Mouse (Mus musculus) kidney, embryonic 14.5 days (tissue): ENCODE results near the gene Cabp7. TPM values are rescaled to one million over a fixed set of nuclear protein-coding genes. Genes with fewer than 3 reads are reported as not detected.

ENCODE experiments used
- ATAC-seq: fragments of 200-750 bp; cut with Nextera tagmentation; 2 replicates; pipeline ENCODE4 v1.8.0; 2017; ENCODE audit warnings: moderate number of reproducible peaks, mild to moderate bottlenecking, moderate TSS enrichment, moderate library complexity; ENCODE audit not compliant: low FRiP score, low TSS enrichment
- H3K27ac ChIP-seq: fragments of 300-500 bp; sonication (generic); 2 replicates; pipeline ENCODE4 v1.5.1; 2014; ENCODE audit warnings: low read depth, mild to moderate bottlenecking, low read length, moderate library complexity, mixed read lengths
- H3K27me3 ChIP-seq: fragments of 300-500 bp; sonication (generic); 2 replicates; pipeline ENCODE4 v1.6.1; 2014; ENCODE audit warnings: mild to moderate bottlenecking, low read length; ENCODE audit not compliant: control insufficient read depth, insufficient read depth
- H3K36me3 ChIP-seq: fragments of 300-500 bp; sonication (generic); 2 replicates; pipeline ENCODE4 v1.6.1; 2014; ENCODE audit warnings: low read length, mixed read lengths; ENCODE audit not compliant: control insufficient read depth, insufficient read depth
- H3K4me1 ChIP-seq: fragments of 300-500 bp; sonication (generic); 2 replicates; pipeline ENCODE4 v1.6.1; 2014; ENCODE audit warnings: low read length, mixed read lengths; ENCODE audit not compliant: control insufficient read depth, insufficient read depth
- H3K4me2 ChIP-seq: fragments of 300-500 bp; sonication (generic); replicated peaks from 2 replicates; pipeline ENCODE4 v1.6.1; 2014; ENCODE audit warnings: low read depth, mild to moderate bottlenecking, low read length
- H3K4me3 ChIP-seq: fragments of 300-500 bp; sonication (generic); 2 replicates; pipeline ENCODE4 v1.5.1; 2014; ENCODE audit warnings: mild to moderate bottlenecking, low read length
- H3K9ac ChIP-seq: fragments of 300-500 bp; sonication (generic); 2 replicates; pipeline ENCODE4 v1.6.1; 2014; ENCODE audit warnings: low read depth, mild to moderate bottlenecking, low read length, moderate library complexity
- H3K9me3 ChIP-seq: fragments of 300-500 bp; sonication (generic); 2 replicates; pipeline ENCODE4 v1.6.1; 2016; ENCODE audit warnings: low read length; ENCODE audit not compliant: control insufficient read depth
- WGBS: fragments of 180-500 bp; shearing (Covaris S2); extraction: QIAGEN DNeasy Blood & Tissue Kit; methylation state at CpG from one replicate; pipeline ENCODE4 v1.1.7; 2014; 5-methylcytosine and 5-hydroxymethylcytosine counted together
- polyA plus RNA-seq: library from polyadenylated mRNA; unstranded; fragments of >200 nt; fragmentation: Nextera tagmentation; extraction: Ambion mirVana; gene quantifications from 2 replicates; pipeline ENCODE4 v1.2.1, GENCODE M21; 2014

Gene Cabp7
- polyA plus RNA-seq, 1 experiment from 2014 or later: not detected

DNA sequence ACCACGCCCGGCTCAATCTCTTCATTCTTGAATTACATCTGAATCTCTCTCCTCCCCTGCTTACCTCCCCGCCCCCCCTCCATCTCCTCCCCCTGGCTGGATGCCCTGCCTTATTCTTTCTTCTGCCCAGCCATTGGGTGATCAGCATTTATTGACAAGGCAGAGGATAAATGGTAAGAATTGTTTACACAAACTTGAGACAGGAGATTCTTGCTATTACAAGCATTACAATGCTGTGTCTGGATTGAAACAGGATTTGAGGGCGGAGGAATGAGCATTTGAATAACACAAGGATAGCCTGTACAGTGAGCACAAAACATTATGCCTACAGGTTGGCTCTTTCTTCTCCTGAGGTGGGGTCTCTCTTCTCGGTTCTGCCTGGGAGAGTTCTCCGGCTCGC is 56.2 kb downstream of the Cabp7 start:
- Histone ChIP-seq H3K4me3 (no peak overlapping the region), H3K36me3 (no peaks in the 10 kb centered on the region), H3K4me1 (no peaks in the 10 kb centered on the region), H3K27me3 (no peaks in the 10 kb centered on the region), H3K27ac (no peak overlapping the region), H3K4me2 (no peak overlapping the region), H3K9ac (no peak overlapping the region), H3K9me3 (peaks cover 3% of the 10 kb centered on the region; the same call in 1 of the 2 replicates)
- ATAC-seq: no peak
- WGBS: 82% methylated on average over 7 of the region's 7 CpGs

DNA sequence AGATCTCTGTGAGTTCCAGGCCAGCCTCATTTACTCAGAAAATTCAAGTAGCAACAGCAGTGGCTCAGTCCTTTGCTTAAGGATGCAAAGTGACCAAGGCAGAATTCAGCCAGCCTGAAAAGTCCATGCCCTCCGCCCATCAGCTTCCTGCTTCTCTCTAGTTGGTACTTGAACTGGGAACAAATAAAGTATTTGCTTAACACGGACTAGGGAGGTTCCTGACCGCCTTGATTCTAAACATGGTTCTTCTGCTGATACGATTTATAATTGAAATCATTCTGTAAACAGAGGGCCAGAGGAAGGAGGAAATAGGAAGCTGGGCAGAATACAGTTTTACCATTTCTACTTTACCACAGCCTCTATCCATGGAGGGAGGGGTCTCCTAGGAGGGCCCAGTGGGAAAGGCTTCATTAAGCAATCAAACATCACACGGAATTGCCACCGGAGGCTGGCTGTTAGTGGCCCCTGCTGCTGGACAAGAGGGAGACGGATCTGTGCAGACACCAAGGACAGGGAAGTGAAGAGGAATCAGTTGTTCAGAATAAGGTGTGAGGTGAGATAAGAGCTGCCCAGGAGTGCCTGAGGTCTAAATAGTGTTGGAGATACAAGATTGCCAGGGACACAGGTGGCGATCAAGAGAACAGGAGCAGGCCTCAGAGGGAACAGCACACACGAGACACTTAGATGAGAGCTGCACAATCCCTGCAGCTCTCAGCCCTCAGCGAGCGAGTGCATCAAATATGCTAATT is 57.8 kb downstream of the Cabp7 start:
- no peak overlapping the region for H3K9ac ChIP-seq
- peaks cover 1% of the 10 kb centered on the region; the same call in 1 of the 2 replicates for H3K36me3 ChIP-seq
- no peak overlapping the region for H3K4me3 ChIP-seq
- H3K4me2 ChIP-seq: no peak overlapping the region
- WGBS: 45% methylated on average over 11 of the region's 11 CpGs
- no peak for ATAC-seq
- H3K27ac ChIP-seq: no peak overlapping the region
- H3K27me3 ChIP-seq: no peaks in the 10 kb centered on the region
- H3K4me1 ChIP-seq: no peaks in the 10 kb centered on the region
- H3K9me3 ChIP-seq: no peaks in the 10 kb centered on the region

DNA sequence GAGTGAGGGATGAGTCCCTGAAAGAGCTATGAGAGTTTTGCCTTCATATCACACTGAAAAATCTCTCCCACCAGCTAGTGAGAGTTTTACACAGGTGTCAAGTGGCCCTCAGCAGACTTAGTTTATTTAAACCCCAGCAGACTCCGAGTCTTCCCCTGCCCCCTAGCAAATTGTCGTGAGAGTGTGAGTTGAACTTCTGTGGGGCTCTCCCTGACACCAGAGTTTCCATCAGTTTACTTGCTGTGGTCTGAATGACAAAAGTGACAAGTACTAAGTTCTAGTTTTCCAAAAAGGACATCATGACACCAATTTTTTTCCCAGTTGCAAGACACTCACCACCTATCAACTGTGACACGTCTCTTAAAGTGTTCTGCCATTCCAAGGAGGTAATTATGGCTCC is 58.7 kb downstream of the Cabp7 start:
- no peak for ATAC-seq
- H3K4me2 ChIP-seq: no peak overlapping the region
- no peak overlapping the region for H3K9ac ChIP-seq
- no peaks in the 10 kb centered on the region for H3K4me1 ChIP-seq
- H3K27ac ChIP-seq: no peak overlapping the region
- 23% methylated on average over 3 of the region's 3 CpGs for WGBS
- no peak overlapping the region for H3K4me3 ChIP-seq
- peaks cover 10% of the 10 kb centered on the region for H3K36me3 ChIP-seq
- no peaks in the 10 kb centered on the region for H3K27me3 ChIP-seq
- H3K9me3 ChIP-seq: no peaks in the 10 kb centered on the region

DNA sequence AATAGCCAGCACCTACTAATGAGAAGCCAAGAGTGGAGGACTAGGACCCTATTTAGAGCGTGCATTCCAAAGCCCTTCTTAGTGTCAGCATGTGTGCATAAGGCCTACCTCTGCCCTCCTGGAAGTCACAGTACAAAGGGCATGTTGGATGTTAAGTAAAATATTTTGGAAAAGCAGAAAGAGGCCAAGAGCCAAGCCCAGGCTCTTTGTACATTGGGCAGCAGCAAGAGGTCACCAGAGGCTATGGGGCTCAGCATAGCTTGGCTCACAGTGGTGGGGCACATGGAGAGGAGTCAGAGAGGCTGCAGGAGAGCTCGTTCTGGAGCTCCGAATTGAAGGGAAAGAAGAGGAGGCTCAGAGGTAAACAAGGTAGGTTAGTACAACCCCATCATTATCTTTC is 59.6 kb downstream of the Cabp7 start:
- WGBS: 71% methylated on average over 3 of the region's 3 CpGs
- ATAC-seq: no peak
- no peaks in the 10 kb centered on the region for H3K4me1 ChIP-seq
- H3K36me3 ChIP-seq: peaks cover 17% of the 10 kb centered on the region
- no peaks in the 10 kb centered on the region for H3K9me3 ChIP-seq
- H3K4me3 ChIP-seq: no peak overlapping the region
- no peak overlapping the region for H3K9ac ChIP-seq
- no peak overlapping the region for H3K4me2 ChIP-seq
- H3K27me3 ChIP-seq: no peaks in the 10 kb centered on the region
- no peak overlapping the region for H3K27ac ChIP-seq

Other genes with a start within 250 kb of the Cabp7 start
- 13.4 and 26.2 TPM in 2 replicates for gene Mtmr3, start 151.9 kb downstream of the Cabp7 start, polyA plus RNA-seq
- not detected in 2 replicates for gene Gm11032, start 126.7 kb downstream of the Cabp7 start, polyA plus RNA-seq
- gene Ascc2, start 109.0 kb downstream of the Cabp7 start, polyA plus RNA-seq: 20.9 and 36.2 TPM in 2 replicates
- 800 and 1,083 TPM in 2 replicates for gene Uqcr10, start 42.4 kb downstream of the Cabp7 start, polyA plus RNA-seq
- gene Zmat5, start 42.1 kb downstream of the Cabp7 start, polyA plus RNA-seq: 59.8 and 77.4 TPM in 2 replicates
- gene Nf2, start 102.8 kb upstream of the Cabp7 start, polyA plus RNA-seq: 21.6 and 48.1 TPM in 2 replicates
- 56.4 and 67.4 TPM in 2 replicates for gene Nipsnap1, start 127.2 kb upstream of the Cabp7 start, polyA plus RNA-seq
- 39.4 and 47.1 TPM in 2 replicates for gene Thoc5, start 148.5 kb upstream of the Cabp7 start, polyA plus RNA-seq
- gene Nefh, start 201.3 kb upstream of the Cabp7 start, polyA plus RNA-seq: 0.22 and 0.23 TPM in 2 replicates
- 35.1 and 62.6 TPM in 2 replicates for gene Ap1b1, start 240.0 kb upstream of the Cabp7 start, polyA plus RNA-seq